Mouse (Mus musculus): ENCODE measurements around the gene Cpsf2.

GRCm38 (mm10) chr12:102041699-102042098 lies 65.9 kb downstream of the Cpsf2 start:
- TF ChIP-seq GATA1 (IDR thresholded peaks at IDR 0.05; ENCODE audit: borderline replicate concordance, low read length): no peak
- TF ChIP-seq FLI1 (IDR thresholded peaks at IDR 0.05; ENCODE audit: low read length): no peak

All from megakaryocyte, embryonic 14.5 days (primary cell).